Mouse (Mus musculus) cerebellum, postnatal 4 days (tissue): ENCODE results near the gene Hivep3.

Experiments used
- DNase-seq, 2 experiments: peaks; one replicate each; pipeline ENCODE4 v3.0.0; 2022; ENCODE audit warnings: low spot score in 2 of 2, mixed read lengths in 1 of 2

Hivep3 gene

DNA sequence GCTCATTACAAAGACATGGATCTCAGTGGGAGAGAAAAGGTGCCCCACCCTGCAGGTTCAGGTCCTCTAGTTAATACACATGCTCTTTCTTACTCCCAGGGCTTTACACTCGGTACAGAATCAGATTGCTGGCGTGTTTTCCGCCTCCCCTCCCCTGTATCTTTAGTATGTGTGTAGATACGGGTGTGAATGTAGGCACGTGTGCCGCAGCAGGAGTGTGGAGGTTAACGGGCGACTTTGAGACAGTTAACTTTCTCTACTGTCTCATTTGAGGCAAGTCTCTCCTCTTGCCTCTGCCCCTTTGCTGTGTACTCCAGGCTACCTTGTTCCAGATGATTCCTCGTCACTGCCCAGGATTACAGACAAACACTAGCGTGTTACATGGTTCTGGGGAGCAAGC lies 241.7 kb downstream of the Hivep3 start:
- DNase-seq, result no peak

DNA sequence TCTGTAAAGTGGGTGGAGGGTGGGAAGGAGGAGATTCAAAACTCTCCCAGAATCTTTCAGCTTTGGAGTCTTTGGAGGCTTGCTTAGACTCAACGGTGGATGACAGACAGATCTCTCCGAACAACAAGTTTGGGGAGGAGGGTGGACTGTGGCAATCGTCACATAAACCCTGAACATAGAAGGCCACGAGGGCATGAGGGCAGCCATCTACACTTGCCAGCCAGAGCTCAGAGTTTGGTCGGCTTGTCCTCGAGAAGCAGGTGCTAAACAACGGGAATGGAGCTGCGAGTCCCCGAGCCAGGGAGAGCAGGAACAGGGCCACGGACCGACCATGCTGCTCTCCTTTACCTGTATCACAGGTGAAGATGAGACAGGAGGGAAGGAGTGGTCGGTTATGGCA lies 242.2 kb downstream of the Hivep3 start:
- no peak for DNase-seq

DNA sequence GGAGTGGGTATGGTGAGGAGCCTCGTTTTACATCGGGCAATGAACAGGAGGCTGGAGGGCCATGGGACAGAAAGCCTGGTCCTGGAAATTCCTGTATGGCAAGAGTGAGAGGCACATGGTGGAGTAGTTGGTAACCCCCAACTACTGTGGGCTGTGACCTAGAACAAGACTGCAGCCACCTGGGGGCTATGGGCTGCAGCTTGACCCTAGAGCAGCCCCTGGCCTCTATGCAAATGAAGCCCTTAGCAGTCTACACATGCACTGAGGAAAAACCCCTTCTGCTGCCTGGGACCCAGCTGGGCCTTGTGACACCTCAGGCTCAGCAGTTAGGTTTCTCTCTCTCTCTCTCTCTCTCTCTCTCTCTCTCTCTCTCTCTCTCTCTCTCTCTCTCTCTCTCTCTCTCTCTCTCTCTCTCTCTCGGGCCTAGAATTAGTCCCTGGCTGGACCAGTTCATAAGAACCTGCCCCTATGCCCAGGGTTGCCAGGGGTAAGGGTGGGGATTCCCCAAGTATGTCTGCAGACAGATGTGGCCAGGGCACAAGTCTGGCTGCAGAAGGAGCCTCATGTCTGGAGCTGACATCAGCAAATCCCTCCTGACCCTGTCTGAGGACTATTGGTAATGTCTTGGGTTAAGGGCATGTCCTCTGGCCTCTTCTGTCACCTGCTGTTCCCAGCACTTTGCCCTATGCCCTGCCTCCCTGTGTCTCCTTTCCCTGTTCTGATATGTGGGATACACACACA lies 243.0 kb downstream of the Hivep3 start:
- no peak for DNase-seq

DNA sequence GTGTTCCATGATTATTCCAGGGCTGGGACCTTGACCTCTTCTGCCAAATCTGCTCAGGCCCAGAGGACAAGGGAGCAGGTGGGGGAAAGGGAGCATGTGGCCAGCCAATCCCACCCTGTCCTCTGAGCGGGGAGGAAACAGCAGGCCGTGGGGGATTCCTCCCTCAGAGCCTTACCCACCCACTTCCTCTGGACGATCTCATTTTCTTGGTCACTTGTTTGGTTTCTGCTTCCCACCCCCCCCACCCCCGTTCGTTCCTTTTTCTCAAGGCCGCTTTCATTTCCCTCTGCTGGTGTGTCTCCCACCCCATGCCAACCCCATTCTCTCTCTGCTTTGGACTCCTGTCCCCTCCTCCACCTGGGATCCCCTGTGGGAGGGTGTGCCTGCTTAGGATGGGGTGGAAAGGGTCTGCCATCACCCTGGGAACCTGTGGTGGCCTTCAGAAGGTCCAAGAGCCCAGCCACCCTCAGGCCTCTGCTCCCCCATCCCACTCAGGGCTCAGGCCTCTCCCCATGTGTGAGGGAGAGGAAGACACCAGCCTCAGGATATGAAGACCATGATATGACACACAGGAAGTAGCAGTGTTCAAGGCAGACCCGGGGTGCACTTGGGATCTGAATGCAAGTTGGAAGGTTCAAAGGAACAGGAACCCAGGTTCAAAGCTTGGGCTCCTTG lies 244.4 kb downstream of the Hivep3 start:
- no peak for DNase-seq

DNA sequence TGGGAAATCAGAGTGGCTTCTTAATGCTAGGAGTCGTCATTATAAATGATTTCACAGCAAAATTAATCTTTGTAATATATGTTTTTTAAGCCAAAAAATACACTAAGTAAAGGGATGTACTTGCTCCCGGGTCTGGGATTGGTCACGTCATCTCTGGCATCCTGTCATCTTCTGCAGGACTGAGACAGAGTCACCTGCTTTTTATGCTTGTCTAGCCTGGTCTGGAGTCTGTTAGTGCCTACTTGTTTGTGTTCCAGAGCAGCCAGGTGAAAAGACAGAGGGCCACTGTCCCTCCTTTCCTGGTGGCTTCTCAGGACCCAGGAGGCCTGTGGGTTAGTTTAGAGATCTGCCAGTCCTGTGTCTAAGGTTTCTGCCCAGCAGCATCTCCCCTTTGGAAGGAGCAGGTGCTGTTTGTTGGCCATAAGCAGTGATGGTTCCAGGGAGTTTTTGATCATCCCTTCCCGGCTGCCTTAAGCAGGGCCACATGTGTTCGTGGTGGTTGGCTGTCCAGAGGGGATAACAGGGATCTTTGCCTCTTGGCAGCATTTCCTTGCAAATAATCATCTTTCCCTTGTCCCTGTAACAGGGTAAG lies 245.8 kb downstream of the Hivep3 start:
- no peak for DNase-seq

DNA sequence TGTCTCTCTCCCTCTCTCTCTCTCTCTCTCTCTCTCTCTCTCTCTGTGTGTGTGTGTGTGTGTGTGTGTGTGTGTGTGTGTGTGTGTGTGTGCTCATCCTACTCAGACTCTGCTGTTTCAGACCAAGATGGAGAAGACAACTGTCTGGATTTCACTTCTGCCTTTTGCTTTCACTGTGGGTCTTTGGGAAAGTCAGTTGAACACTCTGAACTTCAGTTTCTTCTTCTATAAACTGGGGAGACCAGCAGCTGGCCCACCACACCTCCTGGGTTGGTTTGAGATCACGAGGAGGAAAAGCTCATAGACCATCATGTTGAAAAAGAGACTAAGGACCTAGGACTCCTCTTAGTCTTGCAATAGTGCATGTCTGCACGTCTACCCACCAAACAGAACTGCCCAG lies 246.3 kb downstream of the Hivep3 start:
- DNase-seq, result no peak

DNA sequence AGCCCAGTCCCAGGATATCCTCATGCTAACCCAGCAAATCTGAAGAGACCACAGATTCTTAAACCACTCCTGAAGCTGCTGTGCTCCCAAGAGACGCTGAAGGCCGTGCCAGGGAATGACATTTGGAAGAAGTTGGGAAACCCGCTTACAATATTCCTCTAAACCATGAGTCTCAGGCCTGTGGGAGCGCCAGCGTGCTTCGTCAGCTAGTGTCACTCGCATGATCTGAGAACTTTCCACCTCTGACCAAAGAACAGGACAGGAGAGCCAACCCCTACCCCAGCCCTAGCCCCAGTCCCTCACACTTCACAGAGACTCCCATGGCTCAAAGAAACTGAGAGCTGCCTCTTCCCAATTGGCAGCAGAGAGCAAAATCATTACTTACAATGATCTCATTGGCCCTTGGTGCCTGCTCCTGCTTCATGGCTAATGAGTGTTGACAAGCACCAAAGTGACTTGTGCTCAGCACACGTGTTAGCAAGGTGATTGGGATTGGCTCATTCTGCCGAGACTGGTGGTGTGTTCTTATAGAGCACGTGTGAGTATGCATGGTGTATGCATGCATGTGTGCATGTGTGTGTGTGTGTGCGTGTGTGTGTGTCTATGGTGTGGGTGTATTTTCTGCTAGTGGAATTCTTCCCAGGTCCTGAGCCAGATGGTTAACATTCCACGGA lies 247.6 kb downstream of the Hivep3 start:
- DNase-seq, result no peak

DNA sequence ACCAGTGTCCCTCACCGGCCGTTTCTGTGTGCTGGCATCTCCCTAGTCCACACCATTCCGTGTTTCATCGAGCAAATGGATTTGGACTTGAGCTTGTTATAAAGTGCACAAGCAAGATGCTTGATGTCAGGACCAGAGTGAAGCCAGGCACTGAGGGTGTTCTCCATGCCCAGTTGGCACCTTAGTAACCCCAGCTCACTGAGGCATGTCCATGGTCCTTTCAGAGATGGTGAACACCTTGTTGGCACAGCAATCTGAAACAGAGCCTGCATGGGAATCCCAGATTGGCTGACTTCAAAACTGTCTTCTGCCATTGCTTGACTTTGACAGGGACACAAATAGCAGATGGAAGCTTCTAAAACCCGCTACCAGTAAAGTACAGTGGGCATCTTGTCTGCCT lies 252.5 kb downstream of the Hivep3 start:
- no peak for DNase-seq

DNA sequence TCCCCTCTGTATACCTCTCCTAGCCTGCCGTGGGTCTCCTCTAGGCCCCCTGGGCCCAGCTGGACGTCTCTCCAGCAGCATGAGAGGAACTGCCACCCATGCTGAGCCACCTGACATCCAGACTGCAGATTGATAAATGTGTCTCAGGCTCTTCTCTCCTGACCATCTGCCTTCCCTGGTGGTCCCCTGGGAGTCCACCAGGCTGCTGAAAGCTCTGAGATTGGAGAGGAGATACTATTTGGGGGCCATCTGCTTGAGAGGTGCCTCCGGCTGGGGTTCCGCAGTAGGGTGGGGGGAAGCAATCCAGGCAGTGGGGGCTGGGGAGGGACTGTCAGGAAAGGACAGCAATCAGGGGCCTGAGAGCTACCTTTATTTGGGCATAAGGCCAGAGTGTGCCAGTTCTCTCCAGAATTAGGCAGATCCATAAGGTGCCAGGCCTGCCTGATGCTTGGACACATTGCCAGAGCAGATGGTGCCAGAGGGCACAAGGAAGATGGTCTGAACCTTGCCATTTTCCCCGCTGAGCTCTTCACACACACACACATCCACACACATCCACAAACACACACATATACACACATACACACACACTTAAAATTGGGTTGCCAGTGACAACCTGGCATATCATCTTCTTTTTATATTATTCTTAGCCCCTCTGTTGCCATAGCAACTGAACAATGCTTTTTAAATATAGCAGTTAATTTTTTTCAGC lies 253.2 kb downstream of the Hivep3 start:
- peak in 1 of 2 experiments; percentile 66 for DNase-seq

DNA sequence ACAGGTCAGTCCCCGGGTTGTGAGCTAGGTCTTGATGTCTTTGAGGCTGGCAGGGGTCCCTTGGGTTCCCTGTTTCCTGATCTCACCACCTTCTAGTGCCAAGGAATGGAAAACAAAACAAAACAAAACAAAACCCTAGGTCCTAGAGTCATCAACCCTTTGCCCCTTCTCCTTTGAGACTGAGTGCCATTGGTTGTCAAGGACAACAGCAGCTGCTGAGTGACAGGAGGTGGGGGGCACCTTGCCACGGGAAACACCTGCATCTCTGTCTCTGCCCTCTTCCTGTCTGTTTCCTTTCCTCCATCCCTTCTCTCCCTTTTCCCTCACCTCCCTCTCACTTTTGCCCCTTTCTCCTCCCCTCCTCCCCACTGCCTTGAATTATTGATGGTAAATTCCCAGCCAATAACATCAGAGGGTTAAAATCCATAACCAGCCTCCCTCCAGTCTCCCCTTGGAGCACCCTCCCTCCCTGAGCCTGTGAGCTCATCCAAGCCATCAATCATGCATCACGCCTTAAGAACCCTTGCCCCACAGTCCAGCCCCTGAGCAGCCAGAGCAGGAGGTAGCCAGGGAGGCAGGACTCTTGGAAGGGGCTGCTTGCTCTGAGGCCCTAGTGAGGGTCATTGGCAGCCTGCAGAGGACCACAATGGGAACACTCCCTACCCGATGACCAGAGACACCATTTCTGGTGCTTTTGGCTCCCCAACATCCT lies 253.9 kb downstream of the Hivep3 start:
- no peak for DNase-seq

DNA sequence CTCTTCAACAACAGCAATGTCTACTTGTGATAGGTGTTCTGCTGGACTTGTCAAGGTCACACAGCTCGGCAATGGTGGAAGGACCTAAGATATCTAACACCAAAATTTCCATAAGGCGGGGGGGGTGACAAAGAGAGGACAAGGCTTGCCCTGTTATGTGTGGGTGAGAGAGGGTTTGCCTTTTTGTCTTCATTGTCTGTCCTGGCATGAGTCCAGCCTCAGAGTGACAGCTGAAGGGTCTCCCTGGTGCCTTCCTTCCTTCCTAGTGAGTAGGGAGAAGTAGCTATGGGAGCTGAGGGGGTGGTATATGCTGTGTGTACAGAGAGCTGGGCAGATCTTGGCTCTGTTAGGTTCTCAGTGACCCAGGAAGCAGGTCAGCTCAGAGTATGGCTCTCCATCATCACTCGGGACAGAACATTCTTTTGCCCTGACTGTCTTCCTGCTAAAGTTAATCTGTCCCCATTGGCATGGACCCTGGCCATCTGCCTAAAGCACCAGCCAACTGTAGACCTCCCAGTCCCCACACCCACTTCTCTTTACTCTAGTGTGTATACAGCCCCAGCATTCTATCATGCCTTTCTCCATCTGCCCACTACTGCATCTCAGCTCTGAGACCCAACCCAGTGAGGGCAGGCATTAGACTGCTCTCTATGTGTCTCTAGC lies 255.6 kb downstream of the Hivep3 start:
- DNase-seq, result no peak

DNA sequence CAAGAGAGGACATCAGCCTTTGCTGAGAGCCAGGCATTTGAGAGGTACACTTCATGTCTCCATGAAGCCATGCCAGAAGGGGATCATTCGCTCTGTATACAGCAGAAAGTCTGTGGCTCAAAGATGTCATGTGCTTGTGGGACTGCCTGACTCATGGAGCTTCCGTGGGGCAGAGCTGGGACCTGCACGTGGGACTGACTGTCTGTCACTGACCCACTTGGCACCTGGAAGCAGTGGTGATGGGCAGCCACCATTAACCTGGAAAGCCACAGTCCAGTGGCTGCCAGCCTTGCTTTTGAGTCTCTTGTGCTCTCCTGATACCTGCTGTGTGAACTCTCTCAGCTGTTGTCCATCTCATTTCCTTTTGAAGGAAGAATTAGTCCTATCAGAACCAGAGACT lies 256.8 kb downstream of the Hivep3 start:
- no peak for DNase-seq

DNA sequence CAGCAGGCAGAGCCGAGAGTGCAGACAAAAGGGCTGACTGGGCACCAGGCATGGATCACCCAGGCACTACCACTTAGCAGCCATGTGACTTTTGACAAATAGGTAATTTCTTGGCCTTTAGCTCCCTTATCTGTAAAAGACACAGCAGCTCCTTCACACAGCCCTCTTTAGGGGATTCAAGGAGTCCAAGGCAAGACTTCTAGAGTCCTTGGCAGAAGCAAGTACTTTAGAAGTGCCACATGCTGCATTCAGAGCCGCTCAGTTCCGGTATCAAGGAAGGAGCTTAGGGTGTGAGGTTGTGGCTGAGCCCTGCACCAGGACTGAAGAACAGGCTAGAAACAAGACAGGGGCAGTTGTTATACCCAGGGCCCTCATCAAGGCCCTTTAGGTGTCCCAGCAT lies 257.3 kb downstream of the Hivep3 start:
- no peak for DNase-seq

DNA sequence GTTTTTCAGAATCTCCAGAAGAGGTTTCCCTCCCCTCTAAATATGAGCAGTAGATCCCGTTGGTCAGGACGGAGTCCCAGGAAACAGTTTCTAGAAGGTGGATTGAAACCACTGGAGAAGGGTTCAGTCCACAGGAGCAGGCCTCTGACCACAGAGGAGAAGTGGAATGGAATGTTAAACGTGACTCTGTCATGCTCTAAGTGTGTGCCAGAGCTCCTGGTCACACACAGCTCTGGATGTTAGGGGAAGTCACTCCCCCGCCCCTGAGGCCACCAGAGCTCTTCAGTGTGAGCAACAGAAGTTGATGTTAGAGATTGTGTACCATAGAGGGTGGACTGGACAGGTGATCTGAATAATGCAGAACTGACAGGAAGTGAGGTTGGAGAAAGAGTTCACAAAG lies 258.2 kb downstream of the Hivep3 start:
- no peak for DNase-seq

DNA sequence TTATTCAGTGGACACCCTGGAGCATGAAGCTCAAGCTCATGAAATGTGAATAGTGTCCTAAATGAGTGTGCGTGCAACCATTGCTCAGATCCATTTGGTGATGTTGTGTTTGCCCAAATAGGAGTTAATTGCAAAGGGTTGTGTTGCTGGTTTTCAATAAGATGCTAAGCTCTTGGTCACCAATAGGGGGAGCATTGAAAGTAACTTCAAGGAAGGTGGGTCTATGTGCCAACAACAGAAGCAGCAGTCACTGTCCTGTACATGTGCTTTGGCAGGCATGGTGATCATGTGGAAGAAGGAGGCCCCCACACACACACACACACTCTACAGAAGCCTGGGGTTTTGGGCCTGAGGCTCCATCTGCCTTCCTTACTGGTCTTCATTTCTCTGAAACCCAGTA lies 262.8 kb downstream of the Hivep3 start:
- DNase-seq, result no peak

DNA sequence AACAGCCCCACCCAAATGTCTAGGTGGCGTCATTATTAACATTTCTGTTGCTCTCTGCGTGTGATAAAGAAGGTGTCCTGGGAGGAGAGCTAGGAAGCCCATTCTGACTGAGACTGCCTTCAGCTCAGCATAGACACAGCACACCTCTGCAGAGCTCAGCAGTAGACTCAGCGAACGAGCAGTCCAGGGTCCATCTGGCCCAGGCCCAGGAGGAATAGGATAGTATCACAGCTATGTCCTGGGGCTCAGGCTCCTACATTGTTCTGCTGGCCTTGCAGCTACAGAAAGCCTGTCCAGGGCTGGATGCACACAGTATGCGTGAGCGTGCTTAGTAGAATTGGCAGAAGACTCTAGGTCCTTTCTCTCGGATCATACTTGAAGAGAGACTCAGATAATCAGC lies 263.8 kb downstream of the Hivep3 start:
- DNase-seq, result no peak

DNA sequence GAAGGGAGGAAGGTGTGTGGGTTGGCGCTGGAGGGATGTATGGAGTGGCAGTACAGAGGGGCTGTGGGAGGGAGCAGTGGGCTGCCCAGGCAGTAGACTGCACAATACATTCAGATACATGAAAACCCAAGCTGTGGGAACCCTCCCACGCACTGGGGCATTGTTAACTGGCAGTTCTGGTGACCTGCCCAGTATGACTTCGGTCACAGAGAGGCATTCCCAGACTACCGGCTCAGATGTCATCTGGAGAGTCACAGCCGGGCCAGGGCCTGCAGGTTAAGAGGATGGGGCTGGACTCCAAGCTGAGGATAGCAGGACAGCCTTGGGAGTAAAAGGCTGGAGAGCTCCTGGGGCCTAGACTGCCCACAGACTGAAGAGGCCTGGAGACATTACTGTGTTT lies 265.3 kb downstream of the Hivep3 start:
- DNase-seq, result no peak

DNA sequence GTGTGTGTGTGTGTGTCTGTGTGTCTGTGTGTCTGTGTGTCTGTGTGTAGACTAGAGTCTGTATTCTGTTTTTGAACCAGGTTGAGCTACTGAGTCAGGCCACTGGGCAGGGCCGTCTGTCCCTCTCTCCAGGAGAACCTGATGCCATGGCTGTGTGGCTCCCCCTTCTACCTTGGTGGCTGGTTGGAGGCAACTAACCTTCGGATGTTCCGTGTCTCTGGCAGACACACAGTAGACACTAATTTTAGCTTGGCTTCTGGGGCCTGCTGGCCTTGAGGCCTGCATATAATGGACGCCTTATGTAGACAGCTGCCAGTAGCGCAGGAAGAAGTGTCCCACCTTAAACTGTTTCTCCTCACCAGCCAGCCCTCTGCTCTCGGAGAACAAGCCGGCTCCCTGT lies 267.3 kb downstream of the Hivep3 start:
- DNase-seq, result no peak

DNA sequence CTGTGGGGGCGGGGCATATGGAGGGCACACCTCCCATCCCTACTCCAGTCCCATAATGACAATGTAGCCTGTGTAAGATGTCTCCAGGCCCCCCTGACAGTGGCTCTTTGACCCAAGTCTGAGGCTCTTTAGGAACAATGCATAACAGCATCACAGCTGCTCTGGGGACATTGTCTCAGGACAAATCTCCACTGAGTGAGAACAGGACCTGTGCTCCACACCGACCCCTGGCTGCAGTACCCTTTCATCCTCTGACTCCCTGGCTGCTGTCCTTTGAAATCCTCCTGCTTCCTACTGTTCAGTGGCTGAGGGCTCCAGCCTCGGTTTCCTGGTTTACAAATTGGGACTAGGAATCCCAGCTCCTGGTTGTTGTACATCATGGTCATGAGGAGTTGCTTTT lies 269.4 kb downstream of the Hivep3 start:
- DNase-seq, result no peak

DNA sequence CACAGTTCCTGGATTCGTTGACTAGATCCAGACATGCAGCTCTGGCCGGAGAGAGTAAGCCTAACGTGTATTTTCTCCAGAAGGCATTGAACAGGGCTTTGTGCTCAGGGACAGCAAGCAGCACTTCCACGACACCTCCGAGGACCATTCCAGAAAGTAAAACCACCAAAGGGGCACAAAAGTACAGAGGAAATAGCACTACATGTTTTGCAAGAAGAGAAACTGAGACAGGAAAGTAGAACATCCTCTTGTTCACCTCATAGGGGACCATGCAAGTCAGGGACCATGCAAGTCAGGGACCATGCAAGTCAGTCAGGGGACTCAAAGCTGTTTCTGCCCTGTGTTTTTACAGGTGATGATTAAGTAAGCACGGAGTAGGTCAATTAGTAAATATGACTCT lies 272.5 kb downstream of the Hivep3 start:
- no peak for DNase-seq

DNA sequence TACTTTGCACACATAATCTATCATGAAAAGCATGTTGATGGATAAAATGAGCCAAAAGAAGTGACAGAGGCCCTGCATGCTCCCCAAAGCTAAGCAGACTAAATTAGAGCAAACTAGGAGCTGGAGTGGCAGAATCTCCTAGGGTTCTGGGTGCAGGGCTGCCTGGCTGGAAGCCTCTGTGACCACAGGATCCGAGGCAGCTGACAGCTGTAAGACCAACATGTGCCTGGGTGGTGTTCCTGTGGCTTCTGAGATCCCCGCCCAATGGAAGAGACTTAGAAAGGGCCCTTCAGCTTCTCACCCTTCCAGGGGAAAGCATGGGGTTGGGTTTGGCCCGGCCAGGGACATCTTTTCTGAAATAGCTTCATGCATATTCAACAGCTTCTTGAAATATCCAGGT lies 274.3 kb downstream of the Hivep3 start:
- DNase-seq, result no peak
